Mouse (Mus musculus) forelimb bud, embryonic 11.5 days (tissue): ENCODE measurements at regions not wholly inside any gene's neighbourhood (a gene's known extent, or its start where the extent isn't known, plus 50 kb on each side); places are given as distances from the start of the nearest gene placed in this dataset.

Experiments
- DNase-seq: peaks from one replicate; pipeline ENCODE4 v3.0.0-alpha.2; 2012; ENCODE audit warnings: low read depth, low spot score

DNA sequence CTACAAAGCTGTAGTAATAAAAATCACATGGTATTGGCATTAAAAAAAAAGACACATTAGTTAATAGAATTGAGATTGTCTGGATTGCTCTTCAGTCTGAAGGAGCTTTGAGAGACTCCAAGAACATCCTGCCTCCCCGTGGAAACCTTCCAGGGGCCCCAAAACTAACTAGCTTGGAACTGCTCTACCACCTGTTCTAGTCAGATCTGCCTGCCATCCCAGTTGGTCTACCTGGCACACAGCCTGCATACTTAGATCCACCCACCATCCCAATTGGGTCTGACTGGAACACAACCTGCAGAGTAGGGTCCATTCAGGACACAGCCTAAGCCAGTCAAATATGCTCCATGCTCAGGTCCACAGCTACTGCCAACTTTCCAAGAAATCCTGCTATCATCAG, 503.6 kb downstream of the Rapgef2 start:
- DNase-seq = no peak

GRCm38 (mm10) chr3:78755686-78756476, 530.4 kb downstream of the Rapgef2 start:
- peak; percentile 5 for DNase-seq

DNA sequence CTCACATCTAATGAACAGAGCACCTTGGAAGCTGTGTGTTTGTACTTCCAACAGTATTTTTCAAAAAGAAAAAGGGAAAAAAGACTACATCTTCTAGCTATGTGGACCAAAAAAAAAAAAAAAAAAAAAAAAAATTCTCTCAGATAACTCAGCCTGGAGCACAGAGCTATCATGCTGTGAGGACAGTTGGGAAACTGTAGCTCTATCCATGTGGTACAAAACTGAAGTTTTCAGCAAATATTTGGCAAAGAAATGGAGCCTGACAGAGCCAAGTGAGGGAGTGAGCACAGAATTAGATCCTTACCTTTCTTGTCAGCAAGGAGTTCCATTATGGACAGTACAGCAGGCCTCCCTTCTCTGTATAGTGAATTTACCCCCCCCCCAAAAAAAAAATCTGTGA, 550.2 kb downstream of the Rapgef2 start:
- DNase-seq = no peak

- no peak for DNase-seq
These were observed 569.6 kb downstream of the Rapgef2 start for GRCm38 (mm10) chr3:78716691-78717090.

DNA sequence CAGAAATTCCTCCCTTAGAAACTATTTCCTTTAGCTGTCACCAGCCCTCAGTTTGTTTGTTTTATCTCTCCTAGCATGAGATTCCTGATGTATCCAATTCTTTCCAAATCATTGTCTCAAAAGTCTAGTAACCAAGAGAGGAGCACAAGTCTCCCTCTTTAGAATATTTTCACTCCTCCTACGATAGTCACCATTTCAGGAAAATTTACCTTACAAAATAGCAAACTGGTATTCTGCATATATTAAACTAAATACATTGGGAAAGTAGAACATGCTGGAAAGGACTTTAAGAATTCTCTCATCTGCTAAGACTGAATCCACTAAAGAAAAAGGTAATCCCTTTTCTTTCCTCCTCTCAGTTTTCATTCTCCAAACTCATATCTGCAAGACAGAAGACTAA, 578.6 kb downstream of the Rapgef2 start:
- no peak for DNase-seq

DNA sequence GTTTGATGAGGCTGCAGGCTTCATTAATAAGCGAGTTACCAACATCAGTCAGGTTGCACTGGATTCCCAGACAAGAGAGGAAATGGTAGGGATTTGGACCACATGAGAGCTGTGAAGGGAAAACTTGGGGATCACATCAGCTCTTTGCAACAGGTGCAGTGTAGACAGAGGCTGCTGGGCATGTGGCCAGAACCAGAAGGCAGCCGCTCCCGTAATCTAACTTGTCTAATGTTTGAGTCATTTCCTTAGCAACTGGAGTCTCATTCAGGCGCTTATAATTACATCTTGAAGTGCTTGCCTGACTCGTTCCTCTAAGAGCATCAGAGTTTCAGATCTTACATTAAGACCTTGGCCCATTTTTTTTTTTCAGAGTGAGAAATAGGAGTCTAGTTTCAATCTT, 587.4 kb downstream of the Rapgef2 start:
- no peak for DNase-seq

GRCm38 (mm10) chr3:78691499-78691898, 594.8 kb downstream of the Rapgef2 start:
- DNase-seq = no peak

DNA sequence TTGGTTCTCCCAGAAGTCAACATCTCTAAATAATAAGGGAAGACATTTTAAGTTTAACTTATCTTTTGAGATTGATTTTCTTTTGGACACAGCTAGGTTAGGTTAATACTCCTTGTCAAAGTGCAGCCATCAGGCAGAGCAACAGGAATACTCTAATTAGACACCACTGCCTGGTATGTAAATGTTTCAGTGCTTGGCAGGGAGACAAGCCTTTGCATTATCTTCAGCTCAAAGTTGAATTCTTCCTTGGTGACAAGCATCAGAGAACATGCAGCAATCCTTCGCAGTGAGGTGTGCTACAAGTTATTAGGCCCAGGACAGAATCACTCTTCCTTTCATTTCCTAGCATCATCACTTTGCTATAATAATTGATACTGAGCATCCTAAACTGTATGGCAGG, 608.7 kb downstream of the Rapgef2 start:
- no peak for DNase-seq

- DNase-seq = no peak
These were observed 609.5 kb downstream of the Rapgef2 start for GRCm38 (mm10) chr3:78676806-78677205.

GRCm38 (mm10) chr3:78674529-78675187, 611.7 kb downstream of the Rapgef2 start:
- DNase-seq = no peak

DNA sequence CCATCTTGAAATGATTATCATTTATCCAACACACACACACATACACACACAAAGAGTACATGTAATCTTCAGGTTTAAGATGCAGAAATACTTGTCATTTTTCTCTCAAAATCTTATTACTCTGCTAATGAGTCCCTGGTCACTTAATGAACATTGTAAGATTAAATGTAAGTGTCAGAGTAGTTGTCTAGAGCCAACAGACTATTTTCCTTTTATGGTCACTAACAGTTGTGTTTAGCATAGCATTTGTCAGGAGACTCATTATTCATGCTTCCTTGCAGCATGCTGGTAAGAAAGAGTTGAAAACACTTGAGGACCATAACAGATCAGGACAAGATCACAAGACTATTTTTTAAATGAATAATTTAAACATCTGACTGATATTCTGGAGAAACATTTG, 618.3 kb downstream of the Rapgef2 start:
- DNase-seq = no peak

DNA sequence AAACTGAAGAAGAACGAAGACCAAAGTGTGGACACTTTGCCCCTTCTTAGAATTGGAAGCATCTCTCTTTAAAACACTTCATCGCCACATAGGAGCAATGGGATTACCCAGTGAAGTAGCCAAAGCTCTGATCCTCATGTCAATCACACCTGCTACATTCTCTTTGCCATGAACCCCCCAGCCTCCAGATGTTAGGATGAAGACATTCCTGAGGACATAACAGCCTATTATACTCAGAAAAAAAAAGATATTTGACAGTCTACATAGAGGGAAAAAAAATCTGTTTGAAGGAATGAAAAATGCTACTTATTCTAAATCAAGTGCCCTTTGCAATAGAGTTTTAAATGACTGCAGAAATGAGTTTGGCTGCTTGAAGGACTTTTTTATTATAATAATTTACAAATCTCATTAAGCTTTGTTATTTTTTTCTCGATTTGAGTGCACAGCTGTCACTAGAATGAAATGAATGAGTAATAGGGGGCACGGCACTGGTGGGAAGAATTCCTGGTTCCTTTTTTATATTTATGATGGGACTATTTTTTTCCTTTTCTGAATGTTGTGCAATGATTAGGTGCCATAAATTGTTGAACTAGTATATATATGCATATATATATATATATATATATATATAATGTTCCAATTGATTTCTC, 618.8 kb downstream of the Rapgef2 start:
- DNase-seq = no peak

DNA sequence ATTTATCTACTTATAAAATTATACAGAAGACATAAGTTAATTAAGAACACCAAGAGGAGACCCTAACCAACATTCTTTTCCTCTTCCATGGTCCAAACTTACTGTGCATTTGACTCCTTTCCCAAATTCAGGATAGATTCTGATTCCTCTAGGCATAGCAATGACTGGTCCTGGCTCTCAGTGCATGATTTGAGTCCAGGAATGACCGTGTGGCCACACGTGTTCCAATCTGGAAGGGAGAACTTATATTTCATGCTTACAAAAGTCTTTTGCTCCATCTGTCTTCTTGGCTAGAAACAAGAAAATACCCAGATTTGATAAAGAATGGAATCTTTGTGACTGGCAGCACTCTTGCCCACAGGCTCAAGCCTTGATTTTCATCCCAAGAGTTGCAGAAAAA, 638.2 kb downstream of the Rapgef2 start:
- no peak for DNase-seq

DNA sequence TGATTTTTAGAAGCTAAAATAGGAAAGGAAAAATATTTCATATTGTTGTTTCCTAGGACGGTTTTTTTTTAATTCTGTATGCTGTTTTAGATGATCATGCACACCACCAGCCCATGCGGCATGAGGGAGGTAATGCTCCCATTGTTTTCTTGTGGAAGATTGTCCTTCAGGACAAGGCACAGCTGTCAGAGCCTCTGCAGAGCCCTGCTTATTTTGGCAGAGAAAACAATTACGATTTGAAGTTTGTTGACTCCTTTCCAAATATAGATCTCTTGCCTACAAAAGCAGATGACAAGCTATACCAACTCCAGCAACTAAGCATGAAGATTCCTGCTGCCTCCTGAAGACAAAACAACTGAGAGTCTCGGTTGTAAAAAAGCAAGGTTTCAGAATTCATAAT, 650.9 kb downstream of the Rapgef2 start:
- DNase-seq = no peak

DNA sequence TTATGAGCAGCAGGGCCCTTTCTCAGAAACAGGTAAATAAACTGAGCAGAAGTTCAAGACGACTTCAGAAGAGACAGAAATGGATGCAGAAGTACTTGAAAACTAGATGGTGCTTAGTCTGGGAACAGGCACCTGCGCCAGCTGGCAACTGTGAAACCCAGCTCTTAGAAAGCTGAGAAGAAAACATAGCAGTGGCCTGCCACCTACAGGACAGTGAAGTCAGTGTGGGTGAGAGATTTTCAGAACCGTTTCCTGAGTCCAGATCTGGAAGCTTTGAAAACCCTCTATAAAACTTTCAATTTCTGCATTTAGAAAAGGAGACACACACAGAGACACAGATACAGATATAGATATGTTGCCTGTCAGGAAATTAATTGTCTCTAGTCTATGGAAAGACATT, 667.4 kb downstream of the Rapgef2 start:
- DNase-seq = peak; percentile 32

DNA sequence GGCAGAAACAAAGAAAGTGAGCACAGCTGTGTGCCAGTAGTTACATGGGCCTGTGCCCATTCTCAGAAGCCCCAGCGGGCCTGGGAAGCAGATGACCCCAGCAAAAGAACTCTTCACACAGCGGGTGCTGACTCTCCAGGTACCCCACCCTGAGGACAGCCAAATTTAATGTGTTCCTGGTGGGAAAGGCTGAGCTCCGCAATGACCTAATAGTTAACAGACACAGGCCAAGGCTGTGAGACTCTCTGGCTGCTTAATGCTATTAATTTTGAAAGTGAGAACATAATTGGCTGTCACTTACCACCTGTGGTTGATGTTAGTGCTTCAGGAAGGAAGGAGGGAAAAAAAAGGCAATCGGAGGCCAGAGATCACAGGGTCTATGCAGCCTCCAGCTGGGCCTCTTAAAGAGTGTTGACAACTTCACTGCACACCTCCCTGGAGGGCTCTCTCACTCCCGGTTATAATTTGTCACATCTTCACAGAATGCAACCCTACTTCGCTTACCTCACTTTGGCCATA, 691.5 kb downstream of the Rapgef2 start:
- peak; percentile 89 for DNase-seq

DNA sequence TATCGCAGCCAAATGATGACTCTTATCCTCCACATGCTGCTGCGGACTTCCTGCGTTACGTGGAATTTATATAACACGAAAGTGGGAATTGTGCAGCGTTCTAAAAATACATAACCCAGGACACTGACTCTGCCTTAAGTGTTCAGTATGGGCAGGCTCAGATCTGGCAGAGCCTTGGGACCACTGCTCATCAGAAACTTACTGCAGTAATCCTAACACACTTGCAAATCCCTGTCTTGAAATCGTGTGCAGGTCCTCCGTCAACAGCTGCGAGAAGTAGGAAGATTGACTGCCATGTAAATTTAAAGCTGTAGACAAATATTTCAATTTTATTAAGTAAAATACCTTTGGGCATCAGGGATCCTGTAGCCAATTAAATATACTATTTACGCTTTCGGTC, 692.0 kb downstream of the Rapgef2 start:
- no peak for DNase-seq

DNA sequence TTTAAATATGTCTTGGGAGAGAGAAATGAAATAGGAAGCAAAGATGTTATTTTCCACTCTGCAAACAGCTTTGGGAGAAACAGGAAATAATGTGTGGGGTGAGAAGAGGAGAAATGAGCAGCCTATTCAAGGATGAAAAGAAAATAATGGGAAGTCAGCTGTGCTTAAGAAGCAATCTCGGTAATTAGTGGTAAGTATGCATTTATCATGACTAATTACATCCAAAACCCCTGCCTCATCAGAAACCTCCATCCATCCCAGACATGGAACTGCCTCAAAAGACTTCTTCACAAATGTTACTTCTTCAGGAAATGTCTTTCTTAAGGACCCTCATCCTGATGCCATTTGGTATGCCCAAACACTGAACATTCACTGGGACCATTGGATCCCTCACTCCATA, 699.7 kb downstream of the Rapgef2 start:
- no peak for DNase-seq

DNA sequence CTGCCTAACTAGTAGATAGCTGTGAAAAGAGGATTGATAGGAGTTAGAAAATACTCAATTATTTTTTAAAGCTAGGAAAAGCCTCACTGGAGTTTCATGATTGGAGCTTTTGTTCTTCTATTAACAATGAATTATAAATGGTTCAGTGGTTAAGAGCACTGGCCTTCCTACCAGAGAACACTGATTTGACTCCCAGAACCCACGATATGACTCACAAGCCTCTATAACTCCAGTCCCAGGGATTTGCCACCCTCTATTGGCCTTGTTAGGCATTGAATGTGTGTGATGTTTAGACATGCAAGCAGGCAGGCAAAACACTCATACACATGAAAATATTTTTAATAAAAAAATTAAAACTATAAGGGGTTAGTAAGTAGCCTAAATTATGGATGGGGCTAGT, 704.4 kb downstream of the Rapgef2 start:
- DNase-seq = no peak

DNA sequence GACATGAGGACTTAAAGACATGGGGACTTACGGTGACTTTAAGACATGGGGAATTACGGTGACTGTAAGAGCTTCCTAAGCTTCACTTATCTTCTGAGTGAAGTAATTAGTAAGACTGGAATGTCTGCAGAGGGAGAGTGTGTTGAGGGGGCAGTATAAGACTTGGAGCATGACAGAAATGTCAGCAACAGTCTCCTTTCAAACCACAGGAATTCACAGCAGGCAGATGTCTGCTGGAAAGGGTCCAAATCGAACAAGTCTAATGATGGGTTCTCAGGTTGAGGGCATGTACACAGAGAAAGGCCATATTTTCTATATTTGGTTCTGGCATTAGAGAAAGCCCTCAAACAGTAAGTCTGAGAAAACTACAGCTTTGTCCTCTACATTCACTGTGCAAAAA, 705.2 kb downstream of the Rapgef2 start:
- DNase-seq = no peak

DNA sequence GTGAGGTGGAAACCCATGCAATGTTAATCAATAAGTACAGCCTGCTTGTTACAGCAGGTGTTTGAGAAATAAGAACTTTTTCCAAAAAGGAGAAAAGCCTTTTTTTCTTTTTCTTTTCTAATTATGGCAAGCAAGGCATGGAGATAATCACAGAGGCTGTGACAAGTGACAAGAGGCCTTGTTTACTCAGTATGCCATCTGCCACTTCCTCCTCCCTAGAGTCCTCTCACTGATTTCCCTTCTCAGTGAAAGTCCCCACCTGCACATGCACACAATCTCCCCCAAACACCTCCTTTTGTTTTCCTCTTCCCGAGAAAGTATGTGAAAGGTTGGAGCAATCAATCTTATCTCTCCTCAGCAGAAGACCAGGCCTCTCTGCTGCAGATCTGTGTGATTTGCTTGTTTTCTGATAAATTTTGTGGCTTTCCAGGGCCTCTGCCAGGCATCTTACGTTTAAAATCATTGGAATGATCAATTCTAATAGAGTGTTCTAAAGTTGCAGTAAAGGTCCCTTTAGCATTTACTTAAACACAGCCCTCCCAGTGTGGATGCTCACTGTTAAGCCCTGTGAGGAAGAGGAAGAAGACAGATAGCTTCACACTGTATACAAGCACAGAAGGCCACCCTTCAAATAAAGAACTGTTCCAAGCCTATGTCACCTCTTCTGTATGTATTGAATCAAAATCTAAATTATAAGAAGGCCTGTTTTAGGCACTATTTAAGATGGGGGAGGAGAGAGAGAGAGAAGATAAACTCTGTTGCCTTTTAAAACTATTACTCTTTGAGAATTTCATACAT, 710.5 kb downstream of the Rapgef2 start:
- no peak for DNase-seq

GRCm38 (mm10) chr3:78574807-78575206, 711.5 kb downstream of the Rapgef2 start:
- no peak for DNase-seq
